Mouse (Mus musculus) brain, embryonic 14.5 days (tissue): Measurements from ENCODE around the gene Ipo13.

Experiments used
- CTCF ChIP-seq: fragments of 200-500 bp; IDR thresholded peaks from 2 replicates; pipeline ENCODE4 v1.5.1; 2012; ENCODE audit warnings: inconsistent platforms, mild to moderate bottlenecking, moderate library complexity, borderline replicate concordance; ENCODE audit not compliant: insufficient read depth, insufficient read length; ENCODE audit errors: extremely low read depth
- POLR2A ChIP-seq: fragments of 200-500 bp; IDR thresholded peaks from 2 replicates; pipeline ENCODE4 v1.6.1; 2012; ENCODE audit warnings: mild to moderate bottlenecking, inconsistent platforms, borderline replicate concordance; ENCODE audit not compliant: poor library complexity, insufficient read depth, insufficient read length, severe bottlenecking; ENCODE audit errors: extremely low read depth

DNA sequence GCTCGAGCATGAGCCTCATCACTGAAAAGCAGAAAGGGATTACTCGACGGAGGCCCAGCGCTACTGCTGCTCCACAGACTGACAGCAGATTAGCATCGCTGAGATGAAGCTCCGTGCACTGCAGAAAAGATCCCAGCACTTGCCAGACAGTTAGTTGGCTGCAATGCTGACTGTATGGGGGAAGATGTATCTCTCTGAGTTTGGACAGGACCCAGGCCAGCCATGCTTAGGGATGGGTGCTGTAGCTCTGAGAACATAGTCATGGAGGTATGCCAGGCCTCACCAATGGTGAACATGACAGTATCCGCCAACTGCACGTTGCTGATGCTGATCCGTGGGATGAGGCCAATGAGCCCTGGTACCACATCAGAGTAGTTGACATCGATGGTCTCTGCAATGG, 10.7 kb downstream of the Ipo13 start:
- TF ChIP-seq POLR2A (no peak), CTCF (no peak)
